Mouse (Mus musculus): ENCODE measurements around the gene Cacna2d2. TPM values are rescaled to one million over a fixed set of nuclear protein-coding genes. Genes with fewer than 3 reads are reported as not detected.

Gene Cacna2d2
- polyA plus RNA-seq, 1 experiment from 2014 or later = 0.18 TPM

GRCm38 (mm10) chr9:107479593-107479992 is 80.2 kb downstream of the Cacna2d2 start:
- 21% methylated on average over 14 of the region's 14 CpGs for WGBS
- no peaks in the 10 kb centered on the region for H3K9me3 ChIP-seq (ENCODE audit: control insufficient read depth, low read length)
- H3K9ac ChIP-seq (ENCODE audit: low read depth, low read length) = no peak overlapping the region
- no peak overlapping the region for H3K4me3 ChIP-seq (ENCODE audit: low read depth, low read length)
- no peaks in the 10 kb centered on the region for H3K36me3 ChIP-seq (ENCODE audit: control insufficient read depth, insufficient read depth, low read length)
- peaks cover 5% of the 10 kb centered on the region for H3K4me1 ChIP-seq (replicated peaks; ENCODE audit: control insufficient read depth, insufficient read depth, low read length)
- H3K27ac ChIP-seq (ENCODE audit: low read depth, low read length) = no peak overlapping the region
- ATAC-seq (replicated peaks; ENCODE audit: low FRiP score) = no peak
- DNase-seq (ENCODE audit: low spot score) = no peak
- peaks cover 10% of the 10 kb centered on the region; the same call in 1 of the 2 replicates for H3K27me3 ChIP-seq (replicated peaks; ENCODE audit: control insufficient read depth, insufficient read depth, low read length)
- H3K4me2 ChIP-seq = peak overlapping the region; percentile 37

- H3K4me3 ChIP-seq (ENCODE audit: low read depth, low read length) = no peak overlapping the region
- H3K4me2 ChIP-seq = no peak overlapping the region
- WGBS = 30% methylated on average over 9 of the region's 9 CpGs
- no peaks in the 10 kb centered on the region for H3K9me3 ChIP-seq (ENCODE audit: control insufficient read depth, low read length)
- no peak overlapping the region for H3K27ac ChIP-seq (ENCODE audit: low read depth, low read length)
- ATAC-seq (replicated peaks; ENCODE audit: low FRiP score) = no peak
- peaks cover 5% of the 10 kb centered on the region for H3K4me1 ChIP-seq (replicated peaks; ENCODE audit: control insufficient read depth, insufficient read depth, low read length)
- no peak overlapping the region for H3K9ac ChIP-seq (ENCODE audit: low read depth, low read length)
- DNase-seq (ENCODE audit: low spot score) = no peak
- H3K36me3 ChIP-seq (ENCODE audit: control insufficient read depth, insufficient read depth, low read length) = no peaks in the 10 kb centered on the region
- H3K27me3 ChIP-seq (replicated peaks; ENCODE audit: control insufficient read depth, insufficient read depth, low read length) = peaks cover 10% of the 10 kb centered on the region; the same call in 1 of the 2 replicates
Observed at GRCm38 (mm10) chr9:107480477-107481069, 81.2 kb downstream of the Cacna2d2 start.

GRCm38 (mm10) chr9:107481340-107481739 is 81.9 kb downstream of the Cacna2d2 start:
- peaks cover 10% of the 10 kb centered on the region; the same call in 1 of the 2 replicates for H3K27me3 ChIP-seq (replicated peaks; ENCODE audit: control insufficient read depth, insufficient read depth, low read length)
- no peaks in the 10 kb centered on the region for H3K9me3 ChIP-seq (ENCODE audit: control insufficient read depth, low read length)
- H3K4me2 ChIP-seq = no peak overlapping the region
- H3K4me3 ChIP-seq (ENCODE audit: low read depth, low read length) = no peak overlapping the region
- H3K4me1 ChIP-seq (replicated peaks; ENCODE audit: control insufficient read depth, insufficient read depth, low read length) = peaks cover 5% of the 10 kb centered on the region
- WGBS = 46% methylated on average over 16 of the region's 16 CpGs
- no peaks in the 10 kb centered on the region for H3K36me3 ChIP-seq (ENCODE audit: control insufficient read depth, insufficient read depth, low read length)
- DNase-seq (ENCODE audit: low spot score) (no peak), ATAC-seq (replicated peaks; ENCODE audit: low FRiP score) (no peak)
- H3K9ac ChIP-seq (ENCODE audit: low read depth, low read length) = no peak overlapping the region
- H3K27ac ChIP-seq (ENCODE audit: low read depth, low read length) = no peak overlapping the region

GRCm38 (mm10) chr9:107482004-107482403 is 82.6 kb downstream of the Cacna2d2 start:
- Histone ChIP-seq H3K4me3 (ENCODE audit: low read depth, low read length) (no peak overlapping the region), H3K9me3 (ENCODE audit: control insufficient read depth, low read length) (no peaks in the 10 kb centered on the region), H3K36me3 (ENCODE audit: control insufficient read depth, insufficient read depth, low read length) (no peaks in the 10 kb centered on the region), H3K9ac (ENCODE audit: low read depth, low read length) (no peak overlapping the region), H3K27me3 (replicated peaks; ENCODE audit: control insufficient read depth, insufficient read depth, low read length) (peaks cover 10% of the 10 kb centered on the region; the same call in 1 of the 2 replicates), H3K4me1 (replicated peaks; ENCODE audit: control insufficient read depth, insufficient read depth, low read length) (peaks cover 5% of the 10 kb centered on the region), H3K27ac (ENCODE audit: low read depth, low read length) (no peak overlapping the region), H3K4me2 (no peak overlapping the region)
- ATAC-seq (replicated peaks; ENCODE audit: low FRiP score) = no peak
- WGBS = 82% methylated on average over 9 of the region's 9 CpGs
- no peak for DNase-seq (ENCODE audit: low spot score)

GRCm38 (mm10) chr9:107482770-107483169 is 83.4 kb downstream of the Cacna2d2 start:
- Histone ChIP-seq H3K4me3 (ENCODE audit: low read depth, low read length) (no peak overlapping the region), H3K27me3 (replicated peaks; ENCODE audit: control insufficient read depth, insufficient read depth, low read length) (peaks cover 10% of the 10 kb centered on the region; the same call in 1 of the 2 replicates), H3K9ac (ENCODE audit: low read depth, low read length) (no peak overlapping the region), H3K4me1 (replicated peaks; ENCODE audit: control insufficient read depth, insufficient read depth, low read length) (peaks cover 5% of the 10 kb centered on the region), H3K9me3 (ENCODE audit: control insufficient read depth, low read length) (no peaks in the 10 kb centered on the region), H3K27ac (ENCODE audit: low read depth, low read length) (no peak overlapping the region), H3K36me3 (ENCODE audit: control insufficient read depth, insufficient read depth, low read length) (no peaks in the 10 kb centered on the region), H3K4me2 (no peak overlapping the region)
- WGBS = 72% methylated on average over 4 of the region's 4 CpGs
- DNase-seq (ENCODE audit: low spot score) (no peak), ATAC-seq (replicated peaks; ENCODE audit: low FRiP score) (no peak; the same call in 1 of the 2 replicates)

GRCm38 (mm10) chr9:107483714-107484113 is 84.3 kb downstream of the Cacna2d2 start:
- no peak for DNase-seq (ENCODE audit: low spot score)
- Histone ChIP-seq H3K4me3 (ENCODE audit: low read depth, low read length) (no peak overlapping the region), H3K4me1 (replicated peaks; ENCODE audit: control insufficient read depth, insufficient read depth, low read length) (peaks cover 5% of the 10 kb centered on the region), H3K27ac (ENCODE audit: low read depth, low read length) (no peak overlapping the region), H3K9me3 (ENCODE audit: control insufficient read depth, low read length) (no peaks in the 10 kb centered on the region), H3K4me2 (no peak overlapping the region), H3K27me3 (replicated peaks; ENCODE audit: control insufficient read depth, insufficient read depth, low read length) (peaks cover 10% of the 10 kb centered on the region; the same call in 1 of the 2 replicates), H3K9ac (ENCODE audit: low read depth, low read length) (no peak overlapping the region), H3K36me3 (ENCODE audit: control insufficient read depth, insufficient read depth, low read length) (no peaks in the 10 kb centered on the region)
- WGBS = 87% methylated on average over 5 of the region's 5 CpGs
- no peak for ATAC-seq (replicated peaks; ENCODE audit: low FRiP score)

GRCm38 (mm10) chr9:107484302-107484701 is 84.9 kb downstream of the Cacna2d2 start:
- Histone ChIP-seq H3K4me1 (replicated peaks; ENCODE audit: control insufficient read depth, insufficient read depth, low read length) (peaks cover 5% of the 10 kb centered on the region), H3K9ac (ENCODE audit: low read depth, low read length) (no peak overlapping the region), H3K4me3 (ENCODE audit: low read depth, low read length) (no peak overlapping the region), H3K4me2 (no peak overlapping the region), H3K36me3 (ENCODE audit: control insufficient read depth, insufficient read depth, low read length) (no peaks in the 10 kb centered on the region), H3K9me3 (ENCODE audit: control insufficient read depth, low read length) (no peaks in the 10 kb centered on the region), H3K27ac (ENCODE audit: low read depth, low read length) (no peak overlapping the region), H3K27me3 (replicated peaks; ENCODE audit: control insufficient read depth, insufficient read depth, low read length) (peaks cover 10% of the 10 kb centered on the region; the same call in 1 of the 2 replicates)
- no peak for ATAC-seq (replicated peaks; ENCODE audit: low FRiP score)
- WGBS = 73% methylated on average over 17 of the region's 17 CpGs
- DNase-seq (ENCODE audit: low spot score) = no peak

GRCm38 (mm10) chr9:107484766-107485165 is 85.4 kb downstream of the Cacna2d2 start:
- Histone ChIP-seq H3K4me1 (replicated peaks; ENCODE audit: control insufficient read depth, insufficient read depth, low read length) (peaks cover 3% of the 10 kb centered on the region), H3K4me2 (no peak overlapping the region), H3K36me3 (ENCODE audit: control insufficient read depth, insufficient read depth, low read length) (no peaks in the 10 kb centered on the region), H3K27me3 (replicated peaks; ENCODE audit: control insufficient read depth, insufficient read depth, low read length) (peaks cover 10% of the 10 kb centered on the region; the same call in 1 of the 2 replicates), H3K27ac (ENCODE audit: low read depth, low read length) (no peak overlapping the region), H3K9me3 (ENCODE audit: control insufficient read depth, low read length) (no peaks in the 10 kb centered on the region), H3K4me3 (ENCODE audit: low read depth, low read length) (no peak overlapping the region), H3K9ac (ENCODE audit: low read depth, low read length) (no peak overlapping the region)
- WGBS = 74% methylated on average over 6 of the region's 6 CpGs
- DNase-seq (ENCODE audit: low spot score) (no peak), ATAC-seq (replicated peaks; ENCODE audit: low FRiP score) (no peak)

- Histone ChIP-seq H3K4me3 (ENCODE audit: low read depth, low read length) (no peak overlapping the region), H3K4me2 (no peak overlapping the region)
- WGBS = 68% methylated on average over 10 of the region's 10 CpGs
Observed at GRCm38 (mm10) chr9:107486086-107486485, 86.7 kb downstream of the Cacna2d2 start.

More at GRCm38 (mm10) chr9:107486086-107486485, 86.7 kb downstream of the Cacna2d2 start:
- H3K27ac ChIP-seq (ENCODE audit: low read depth, low read length) = no peak overlapping the region
- ATAC-seq (replicated peaks; ENCODE audit: low FRiP score) (no peak), DNase-seq (ENCODE audit: low spot score) (no peak)
- 0 out of 2 replicates have a peak, but pooled peaks cover 8% of the 10 kb centered on the region for H3K27me3 ChIP-seq (replicated peaks; ENCODE audit: control insufficient read depth, insufficient read depth, low read length)
- no peak overlapping the region for H3K9ac ChIP-seq (ENCODE audit: low read depth, low read length)
- no peaks in the 10 kb centered on the region for H3K9me3 ChIP-seq (ENCODE audit: control insufficient read depth, low read length)
- H3K36me3 ChIP-seq (ENCODE audit: control insufficient read depth, insufficient read depth, low read length) = no peaks in the 10 kb centered on the region
- H3K4me1 ChIP-seq (replicated peaks; ENCODE audit: control insufficient read depth, insufficient read depth, low read length) = peaks cover under 1% of the 10 kb centered on the region; the same call in 1 of the 2 replicates
